14 mouse cellular contexts compared by ENCODE assay signal in the genomic region with DNA sequence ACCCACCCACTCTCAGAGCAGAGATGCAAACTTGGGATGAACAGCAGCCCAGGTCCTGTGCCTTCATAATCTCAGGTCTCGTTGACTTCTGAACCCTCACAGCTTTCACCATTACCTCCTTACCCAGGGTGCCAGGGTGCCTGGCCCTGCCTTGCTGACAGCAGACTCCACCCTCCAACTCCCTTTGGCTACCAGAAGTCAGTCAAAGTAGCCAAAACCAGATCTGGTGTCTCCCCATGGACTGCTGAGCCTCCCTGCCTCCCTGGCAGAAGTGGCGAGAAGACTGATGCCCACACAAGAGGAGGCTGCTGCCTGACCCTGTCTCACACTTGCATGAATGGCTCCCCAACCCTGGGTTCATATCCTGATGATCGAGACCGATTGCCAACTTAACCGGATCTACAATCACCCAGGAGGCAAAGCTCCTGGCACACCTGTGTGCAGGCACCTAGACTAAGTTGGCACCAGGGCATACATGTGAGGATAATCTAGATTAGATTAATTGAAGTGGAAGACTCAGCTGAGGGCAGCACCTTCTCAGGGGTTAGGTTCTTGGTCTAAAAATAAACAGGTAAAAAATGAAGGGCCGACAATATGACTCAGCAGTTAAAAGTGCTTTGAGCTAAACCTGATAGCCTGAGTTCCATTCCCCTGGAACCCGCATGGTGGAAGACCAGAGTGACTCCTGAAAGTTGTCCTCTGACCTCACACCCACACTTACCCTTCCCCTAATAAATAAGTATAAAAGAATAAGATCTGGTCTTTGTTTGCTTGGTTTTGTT.
"Had no signal": no experiment of that assay in that cellular context is flagged by ENCODE, and none has a peak within 500 bp of the region (broad histone marks: within the 10 kb centered on the region; RNA-seq: fewer than 3 reads in every experiment).

No protein-coding gene starts in this region.

- H3K4me3 ChIP-seq: layer of hippocampus, adult 2 months; limb, embryonic 12.5 days; liver, embryonic 15.5 days; midbrain, embryonic 10.5 days; neural tube, embryonic 13.5 days had no signal

- H3K27ac ChIP-seq: kidney, postnatal 0 days; layer of hippocampus, adult 2 months; limb, embryonic 12.5 days; liver, embryonic 15.5 days; midbrain, embryonic 10.5 days; neural tube, embryonic 13.5 days had no signal

- H3K9ac ChIP-seq: limb, embryonic 12.5 days; liver, embryonic 15.5 days; lung, embryonic 14.5 days; neural tube, embryonic 13.5 days had no signal

- DNase-seq: kidney, postnatal 4 days; liver; lung, embryonic 14.5 days; lung, postnatal 10 days; lung, postnatal 4 days; retina, postnatal 1 day; thymus, postnatal 36 days had no signal

- H3K4me1 ChIP-seq: limb, embryonic 12.5 days had no signal

- H3K4me2 ChIP-seq: limb, embryonic 12.5 days; liver, embryonic 15.5 days; lung, embryonic 14.5 days; neural tube, embryonic 13.5 days had no signal

- ATAC-seq: midbrain, embryonic 16.5 days had no signal

- H3K9me3 ChIP-seq: limb, embryonic 12.5 days; liver, embryonic 15.5 days; midbrain, embryonic 10.5 days; neural tube, embryonic 13.5 days had no signal

- H3K27me3 ChIP-seq: limb, embryonic 12.5 days; liver, embryonic 15.5 days had no signal
